Mouse (Mus musculus): Measurements from ENCODE around the gene Smco3.

DNA sequence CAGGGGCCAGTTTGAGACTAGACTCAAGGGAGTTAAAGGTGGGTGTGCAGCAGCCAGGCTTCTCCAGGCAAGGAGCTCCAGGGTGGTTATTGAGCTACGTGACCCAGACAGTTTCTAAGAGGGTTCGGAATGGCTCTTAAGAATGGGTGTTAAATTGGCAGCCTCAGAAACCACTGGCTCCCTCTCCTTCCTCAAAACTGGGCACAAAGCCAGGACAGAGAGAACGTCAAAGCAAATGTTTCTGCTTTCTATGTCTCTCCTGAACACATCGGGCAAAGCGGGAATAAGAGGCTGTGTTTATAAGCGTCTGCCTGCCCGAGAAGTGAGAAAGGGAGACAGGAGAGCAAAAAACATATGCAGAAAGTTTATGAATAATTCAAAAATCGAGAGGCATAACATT, 39.3 kb upstream of the Smco3 start:
- TF ChIP-seq GATA1 (IDR thresholded peaks at IDR 0.05; ENCODE audit: low read length) (no peak), TAL1 (IDR thresholded peaks at IDR 0.05; ENCODE audit: low read length) (no peak)

Measured in erythroblast, embryonic 14.5 days (primary cell).